Comparison of ENCODE assay signal across 14 mouse cellular contexts in the genomic region with DNA sequence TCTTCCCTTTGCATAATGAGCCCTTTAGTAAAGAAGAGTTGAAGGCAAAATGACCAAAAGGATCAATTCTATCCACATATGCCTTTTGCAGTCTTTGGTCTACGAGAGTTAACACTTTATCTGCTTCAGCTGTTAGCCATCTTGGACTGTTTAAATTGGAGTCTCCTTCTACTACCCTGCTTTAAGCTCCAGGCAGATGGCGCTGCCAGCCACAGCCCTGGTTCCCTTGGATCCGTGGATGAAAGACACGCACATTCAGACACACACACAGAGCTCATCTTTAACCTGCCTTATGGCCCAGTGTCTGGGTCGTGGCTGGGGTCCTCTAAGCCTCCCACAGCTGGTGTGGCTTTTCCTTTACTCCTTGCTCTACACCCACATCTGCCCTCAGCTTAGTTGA. TPM values are rescaled to one million over a fixed set of nuclear protein-coding genes. Genes with fewer than 3 reads are reported as not detected.
DNase-seq lines count a peak whose midpoint lies in the region; ATAC-seq and TF ChIP-seq lines count a peak whose summit lies in the region.
"Had no signal": no experiment of that assay in that cellular context is flagged by ENCODE, and none has a peak within 500 bp of the region (broad histone marks: within the 10 kb centered on the region; RNA-seq: fewer than 3 reads in every experiment).

No protein-coding gene starts in this region.

- WGBS in liver, postnatal 0 days (ENCODE audit: insufficient replicate concordance): 16% methylated on average over 5 of the region's 5 CpGs
- WGBS in liver, embryonic 12.5 days (ENCODE audit: insufficient replicate concordance): 18% methylated on average over 5 of the region's 5 CpGs
- 23% methylated on average over 5 of the region's 5 CpGs for WGBS in hindbrain, embryonic 16.5 days

- H3K4me2 ChIP-seq in liver, postnatal 0 days (ENCODE audit: low read depth, low read length): no peak overlapping the region
- H3K4me2 ChIP-seq in liver, embryonic 12.5 days: no peak overlapping the region
- H3K4me2 ChIP-seq in hindbrain, embryonic 16.5 days (ENCODE audit: low read length): no peak overlapping the region
- H3K4me2 ChIP-seq: limb, embryonic 15.5 days had no signal

- H3K4me1 ChIP-seq in liver, postnatal 0 days (ENCODE audit: insufficient read depth): no peaks in the 10 kb centered on the region
- H3K4me1 ChIP-seq in liver, embryonic 12.5 days: no peaks in the 10 kb centered on the region
- H3K4me1 ChIP-seq in hindbrain, embryonic 16.5 days (ENCODE audit: control insufficient read depth, insufficient read depth, low read depth, low read length): no peaks in the 10 kb centered on the region
- H3K4me1 ChIP-seq: limb, embryonic 15.5 days had no signal

- ATAC-seq in frontal cortex, adult (ENCODE audit: low TSS enrichment): peak; percentile 70
- ATAC-seq in liver, postnatal 0 days: no peak
- no peak for ATAC-seq in liver, embryonic 12.5 days
- ATAC-seq in hindbrain, embryonic 16.5 days: 0 out of 2 replicates have a peak, but pooled peaks have one; percentile 12

- H3K36me3 ChIP-seq in liver, postnatal 0 days (replicated peaks; ENCODE audit: insufficient read depth, low read length): peaks cover 6% of the 10 kb centered on the region
- H3K36me3 ChIP-seq in liver, embryonic 12.5 days: peaks cover 10% of the 10 kb centered on the region
- peaks cover 17% of the 10 kb centered on the region for H3K36me3 ChIP-seq in hindbrain, embryonic 16.5 days (ENCODE audit: control insufficient read depth, insufficient read depth, low read length)

- DNase-seq in frontal cortex, postnatal 25 days (ENCODE audit: low spot score in 2 of 2): no peak
- DNase-seq in liver, postnatal 0 days: no peak
- peak; percentile 48 for DNase-seq in ES-CJ7 (ENCODE audit: low read depth, low spot score)
- DNase-seq in cerebellum, adult 9-10 months: no peak
- no peak for DNase-seq in T-cell, adult 2 months (ENCODE audit: low spot score)
- DNase-seq: adrenal gland, postnatal 14 days; embryo, embryonic 11 days; right cerebral cortex, postnatal 4 days had no signal

- no peaks in the 10 kb centered on the region for H3K27me3 ChIP-seq in liver, postnatal 0 days (ENCODE audit: insufficient read depth, low read length)
- H3K27me3 ChIP-seq in liver, embryonic 12.5 days (replicated peaks): no peaks in the 10 kb centered on the region
- no peaks in the 10 kb centered on the region for H3K27me3 ChIP-seq in hindbrain, embryonic 16.5 days (replicated peaks; ENCODE audit: control insufficient read depth, insufficient read depth, low read length)
- H3K27me3 ChIP-seq: limb, embryonic 15.5 days had no signal

- H3K9me3 ChIP-seq in liver, postnatal 0 days (ENCODE audit: low read length): no peaks in the 10 kb centered on the region
- no peaks in the 10 kb centered on the region for H3K9me3 ChIP-seq in liver, embryonic 12.5 days (replicated peaks)
- H3K9me3 ChIP-seq in hindbrain, embryonic 16.5 days (ENCODE audit: control insufficient read depth, low read length): peaks cover 5% of the 10 kb centered on the region; the same call in 1 of the 2 replicates
- H3K9me3 ChIP-seq: limb, embryonic 15.5 days had no signal

- H3K27ac ChIP-seq in liver, postnatal 0 days (ENCODE audit: low read depth): no peak overlapping the region
- H3K27ac ChIP-seq in liver, embryonic 12.5 days: no peak overlapping the region
- no peak overlapping the region for H3K27ac ChIP-seq in hindbrain, embryonic 16.5 days (ENCODE audit: low read depth, low read length)
- H3K27ac ChIP-seq: limb, embryonic 15.5 days had no signal

- TF ChIP-seq EP300 in liver, postnatal 0 days (IDR thresholded peaks at IDR 0.05; ENCODE audit: low read depth): no peak

- peak; percentile 35 for TF ChIP-seq CTCF in liver, postnatal 0 days (IDR thresholded peaks at IDR 0.05; ENCODE audit: low read depth)

- H3K9ac ChIP-seq in liver, postnatal 0 days (replicated peaks): no peak overlapping the region
- H3K9ac ChIP-seq in liver, embryonic 12.5 days: no peak overlapping the region
- H3K9ac ChIP-seq in hindbrain, embryonic 16.5 days (ENCODE audit: low read depth, low read length): no peak overlapping the region
- H3K9ac ChIP-seq: limb, embryonic 15.5 days had no signal

- H3K4me3 ChIP-seq in liver, postnatal 0 days (ENCODE audit: low read depth, low read length): no peak overlapping the region
- no peak overlapping the region for H3K4me3 ChIP-seq in liver, embryonic 12.5 days
- H3K4me3 ChIP-seq in hindbrain, embryonic 16.5 days (ENCODE audit: low read length): no peak overlapping the region
- H3K4me3 ChIP-seq: limb, embryonic 15.5 days; myocyte had no signal

RNA-seq across cellular contexts. Expression of a gene that starts 7.0 kb away (rescaled TPM):
- 5.2 and 5.5 TPM in 2 replicates for polyA plus RNA-seq in liver, postnatal 0 days (2015; fragmentation: Nextera tagmentation; extraction: Ambion mirVana)
- polyA plus RNA-seq in liver, embryonic 12.5 days (2016; fragmentation: Nextera tagmentation; extraction: Ambion mirVana): 8.3 and 9.1 TPM in 2 replicates
- polyA plus RNA-seq in hindbrain, embryonic 16.5 days (2015; fragmentation: Nextera tagmentation; extraction: Ambion mirVana): 17.0 and 18.0 TPM in 2 replicates

RNA-seq across cellular contexts. Expression of a gene that starts 28.2 kb away (rescaled TPM):
- 1.1 and 1.4 TPM in 2 replicates for polyA plus RNA-seq in liver, postnatal 0 days (2015; fragmentation: Nextera tagmentation; extraction: Ambion mirVana)
- 2.8 and 2.9 TPM in 2 replicates for polyA plus RNA-seq in liver, embryonic 12.5 days (2016; fragmentation: Nextera tagmentation; extraction: Ambion mirVana)
- polyA plus RNA-seq in hindbrain, embryonic 16.5 days (2015; fragmentation: Nextera tagmentation; extraction: Ambion mirVana): 26.4 and 29.1 TPM in 2 replicates

RNA-seq across cellular contexts. Expression of a gene that starts 29.6 kb away (rescaled TPM):
- not detected in 2 replicates for polyA plus RNA-seq in liver, postnatal 0 days (2015; fragmentation: Nextera tagmentation; extraction: Ambion mirVana)
- not detected in 2 replicates for polyA plus RNA-seq in liver, embryonic 12.5 days (2016; fragmentation: Nextera tagmentation; extraction: Ambion mirVana)
- 0.20 and 0.25 TPM in 2 replicates for polyA plus RNA-seq in hindbrain, embryonic 16.5 days (2015; fragmentation: Nextera tagmentation; extraction: Ambion mirVana)
- polyA plus RNA-seq: heart, embryonic 14.5 days had no signal

Comparison
In these comparisons a context has a peak if more than half of its experiments do, and no peak if none do; other contexts are left out.
1. ATAC-seq: peak in frontal cortex, adult (single experiment) and hindbrain, embryonic 16.5 days (single experiment); none in liver, postnatal 0 days (single experiment) and liver, embryonic 12.5 days (single experiment).